Mouse (Mus musculus) olfactory bulb, adult 2 months (tissue): ENCODE measurements at regions not wholly inside any gene's neighbourhood (a gene's known extent, or its start where the extent isn't known, plus 50 kb on each side); places are given as distances from the start of the nearest gene placed in this dataset.

Source experiments
- CTCF ChIP-seq: fragments of 200-500 bp; IDR thresholded peaks from 2 replicates; pipeline ENCODE4 v1.5.1; 2012; ENCODE audit warnings: low read depth, mild to moderate bottlenecking, low read length, moderate library complexity; ENCODE audit not compliant: insufficient read depth
- POLR2A ChIP-seq: fragments of 200-500 bp; IDR thresholded peaks from 2 replicates; pipeline ENCODE4 v1.6.1; 2012; ENCODE audit warnings: mild to moderate bottlenecking, low read depth, low read length, moderate library complexity; ENCODE audit not compliant: insufficient read depth

DNA sequence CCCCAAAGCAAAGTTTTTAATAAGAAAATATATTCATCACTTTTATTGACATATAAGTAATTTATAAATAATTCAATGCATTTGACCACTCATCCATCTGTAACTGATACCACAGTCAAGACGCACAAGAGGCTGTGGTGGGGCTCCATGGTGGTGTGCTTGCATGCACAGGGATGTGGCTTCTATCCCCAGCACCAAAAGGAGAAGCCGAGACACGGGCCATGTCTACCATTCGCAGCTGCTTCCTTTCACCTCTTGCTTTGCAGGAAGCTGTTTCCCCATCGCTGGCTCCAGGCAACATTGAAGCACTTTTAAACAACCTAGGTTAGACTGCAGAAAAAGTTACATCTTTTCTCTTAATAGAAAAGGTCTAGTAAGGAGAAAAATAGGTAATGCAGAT is 461.3 kb downstream of the Zfp704 start:
- TF ChIP-seq CTCF (no peak), POLR2A (no peak)
